Mouse (Mus musculus) c-Kit-positive CD71-positive TER-119-negative erythroid progenitor cells, embryonic 14.5 days (primary cell): Measurements from ENCODE around the gene Gm525.

Source experiments
- DNase-seq: peaks from one replicate; pipeline ENCODE4 v3.0.0-alpha.2; 2013; ENCODE audit warnings: low read depth

Gm525 gene

GRCm38 (mm10) chr11:89098083-89098835 is 24.6 kb downstream of the Gm525 start:
- DNase-seq = no peak

GRCm38 (mm10) chr11:89098930-89099329 is 25.3 kb downstream of the Gm525 start:
- no peak for DNase-seq

- peak; percentile 66 for DNase-seq
Observed at GRCm38 (mm10) chr11:89100403-89100802, 26.8 kb downstream of the Gm525 start.

GRCm38 (mm10) chr11:89100826-89101321 is 27.2 kb downstream of the Gm525 start:
- peak; percentile 8 for DNase-seq

GRCm38 (mm10) chr11:89103166-89103565 is 29.5 kb downstream of the Gm525 start:
- DNase-seq = no peak

- no peak for DNase-seq
Observed at GRCm38 (mm10) chr11:89105211-89105610, 31.6 kb downstream of the Gm525 start.

- DNase-seq = peak; percentile 30
Observed at GRCm38 (mm10) chr11:89105823-89106222, 32.2 kb downstream of the Gm525 start.

GRCm38 (mm10) chr11:89107180-89107807 is 33.7 kb downstream of the Gm525 start:
- no peak for DNase-seq

GRCm38 (mm10) chr11:89124411-89124810 is 50.8 kb downstream of the Gm525 start:
- DNase-seq = no peak

- DNase-seq = no peak
Observed at GRCm38 (mm10) chr11:89130856-89131255, 57.2 kb downstream of the Gm525 start.

- no peak for DNase-seq
Observed at GRCm38 (mm10) chr11:89132406-89132805, 58.8 kb downstream of the Gm525 start.

- DNase-seq = no peak
Observed at GRCm38 (mm10) chr11:89134211-89134610, 60.6 kb downstream of the Gm525 start.

- no peak for DNase-seq
Observed at GRCm38 (mm10) chr11:89137915-89138314, 64.3 kb downstream of the Gm525 start.
